Mouse (Mus musculus): ENCODE data around the gene Igdcc4. TPM values are rescaled to one million over a fixed set of nuclear protein-coding genes. Genes with fewer than 3 reads are reported as not detected.

Gene Igdcc4
- polyA plus RNA-seq, 1 experiment from 2014 or later, result 12.4 TPM

DNA sequence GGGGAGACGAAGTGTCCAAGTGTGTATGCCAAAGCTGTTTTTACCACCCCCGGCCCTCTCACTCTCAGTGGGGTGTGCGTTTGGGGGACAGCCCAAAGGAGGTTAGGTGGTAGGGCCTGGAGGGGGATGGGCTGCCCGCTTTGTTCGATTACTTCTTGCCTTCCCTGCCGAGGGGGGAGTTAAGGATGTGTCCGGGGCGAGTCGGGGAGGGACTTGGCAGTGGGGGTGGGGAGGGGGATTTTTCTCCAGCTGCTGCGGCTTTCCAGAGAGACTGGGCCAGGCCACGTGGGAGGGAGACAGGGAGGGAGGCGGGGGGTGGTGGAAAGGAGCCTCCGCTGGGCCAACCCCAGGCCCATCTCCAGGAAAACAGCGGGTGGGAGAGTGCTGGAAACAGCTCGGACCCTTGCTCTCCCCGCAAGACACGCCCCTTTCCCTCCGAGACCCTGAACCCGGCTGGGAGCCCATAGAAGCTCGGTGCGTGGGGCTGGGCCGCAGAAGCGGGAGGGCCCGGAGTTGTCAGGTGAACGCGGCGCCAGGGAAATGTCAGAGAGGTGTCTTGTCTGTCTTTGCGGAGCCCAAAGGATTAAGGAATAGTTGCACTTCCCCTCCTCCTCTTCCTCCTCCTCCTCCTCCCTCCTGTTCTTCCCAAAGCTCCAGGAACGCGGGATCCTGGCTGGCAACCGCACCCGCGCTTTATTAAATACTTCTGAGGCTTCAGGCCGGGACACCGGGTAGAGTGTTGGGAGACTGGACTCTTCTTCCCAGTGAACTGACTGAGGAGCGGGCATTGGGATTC lies 1.3 kb downstream of the Igdcc4 start:
- ATAC-seq (replicated peaks; ENCODE audit: insufficient number of reproducible peaks, low FRiP score, low TSS enrichment, low read depth) (peak; percentile 60), DNase-seq (ENCODE audit: low spot score) (peak; percentile 84)
- peak overlapping the region; percentile 85 for H3K9ac ChIP-seq (replicated peaks; ENCODE audit: low read length)
- H3K4me1 ChIP-seq (ENCODE audit: control insufficient read depth, insufficient read depth, low read length), result no peaks in the 10 kb centered on the region
- H3K9me3 ChIP-seq (replicated peaks; ENCODE audit: control insufficient read depth, low read length), result no peaks in the 10 kb centered on the region
- H3K27me3 ChIP-seq (ENCODE audit: control insufficient read depth, insufficient read depth, low read length), result no peaks in the 10 kb centered on the region
- WGBS, result under 1% methylated on average over 35 of the region's 36 CpGs
- H3K4me3 ChIP-seq (ENCODE audit: low read depth, low read length), result peak overlapping the region; percentile 79
- peak overlapping the region; percentile 100 for H3K4me2 ChIP-seq (ENCODE audit: low read depth, low read length)
- peak overlapping the region; percentile 67 for H3K27ac ChIP-seq (replicated peaks; ENCODE audit: low read depth, low read length)
- no peaks in the 10 kb centered on the region for H3K36me3 ChIP-seq (replicated peaks; ENCODE audit: control insufficient read depth, insufficient read depth, low read depth, low read length)

DNA sequence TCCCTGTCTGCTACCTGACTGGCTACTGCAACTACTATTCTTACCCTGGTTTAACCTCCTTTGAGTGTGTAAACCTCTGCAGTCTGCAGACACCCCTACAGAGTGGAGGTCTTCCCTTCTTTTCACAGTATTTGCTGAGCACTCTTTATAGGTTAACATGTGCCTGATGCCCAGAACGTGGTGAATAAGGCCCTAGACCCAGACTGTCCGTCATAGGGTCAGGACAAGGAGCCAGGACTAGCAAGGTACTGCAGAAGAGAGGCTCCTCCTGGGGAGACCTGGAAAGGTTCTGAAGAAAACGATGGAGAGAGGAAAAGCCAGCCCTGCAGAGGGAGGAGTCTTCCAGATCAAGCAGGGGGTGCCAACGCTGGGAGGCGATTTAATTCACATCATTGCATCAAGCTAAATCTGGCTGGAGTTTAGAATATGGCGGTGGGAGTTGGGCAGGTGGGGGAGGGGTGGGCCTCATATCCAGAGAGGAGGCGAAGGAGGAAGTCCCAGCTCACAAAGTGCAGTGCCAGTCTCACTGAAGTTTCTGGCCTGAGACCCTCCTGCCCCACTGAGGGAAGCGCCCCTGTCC lies 2.0 kb downstream of the Igdcc4 start:
- Histone ChIP-seq H3K4me3 (ENCODE audit: low read depth, low read length) (peak overlapping the region; percentile 79), H3K27ac (replicated peaks; ENCODE audit: low read depth, low read length) (no peak overlapping the region; the same call in 1 of the 2 replicates), H3K4me2 (ENCODE audit: low read depth, low read length) (peak overlapping the region; percentile 100), H3K36me3 (replicated peaks; ENCODE audit: control insufficient read depth, insufficient read depth, low read depth, low read length) (no peaks in the 10 kb centered on the region), H3K4me1 (ENCODE audit: control insufficient read depth, insufficient read depth, low read length) (no peaks in the 10 kb centered on the region), H3K9me3 (replicated peaks; ENCODE audit: control insufficient read depth, low read length) (no peaks in the 10 kb centered on the region), H3K27me3 (ENCODE audit: control insufficient read depth, insufficient read depth, low read length) (no peaks in the 10 kb centered on the region), H3K9ac (replicated peaks; ENCODE audit: low read length) (peak overlapping the region; percentile 85)
- WGBS, result 34% methylated on average over 8 of the region's 8 CpGs
- DNase-seq (ENCODE audit: low spot score), result peak; percentile 12
- ATAC-seq (replicated peaks; ENCODE audit: insufficient number of reproducible peaks, low FRiP score, low TSS enrichment, low read depth), result no peak

- H3K4me3 ChIP-seq (ENCODE audit: low read depth, low read length), result no peak overlapping the region
- H3K4me1 ChIP-seq (ENCODE audit: control insufficient read depth, insufficient read depth, low read length), result peaks cover 5% of the 10 kb centered on the region
- no peaks in the 10 kb centered on the region for H3K36me3 ChIP-seq (replicated peaks; ENCODE audit: control insufficient read depth, insufficient read depth, low read depth, low read length)
- no peak for ATAC-seq (replicated peaks; ENCODE audit: insufficient number of reproducible peaks, low FRiP score, low TSS enrichment, low read depth)
- H3K9ac ChIP-seq (replicated peaks; ENCODE audit: low read length), result no peak overlapping the region
- no peaks in the 10 kb centered on the region for H3K27me3 ChIP-seq (ENCODE audit: control insufficient read depth, insufficient read depth, low read length)
- H3K27ac ChIP-seq (replicated peaks; ENCODE audit: low read depth, low read length), result no peak overlapping the region
- no peak overlapping the region for H3K4me2 ChIP-seq (ENCODE audit: low read depth, low read length)
- H3K9me3 ChIP-seq (replicated peaks; ENCODE audit: control insufficient read depth, low read length), result no peaks in the 10 kb centered on the region
- WGBS, result 87% methylated on average over 4 of the region's 4 CpGs
- no peak for DNase-seq (ENCODE audit: low spot score)
These were observed 5.5 kb downstream of the Igdcc4 start for GRCm38 (mm10) chr9:65106821-65107220.

GRCm38 (mm10) chr9:65107893-65108292 lies 6.6 kb downstream of the Igdcc4 start:
- no peak overlapping the region for H3K9ac ChIP-seq (replicated peaks; ENCODE audit: low read length)
- WGBS, result 93% methylated on average over 1 of the region's 1 CpGs
- no peaks in the 10 kb centered on the region for H3K9me3 ChIP-seq (replicated peaks; ENCODE audit: control insufficient read depth, low read length)
- H3K27me3 ChIP-seq (ENCODE audit: control insufficient read depth, insufficient read depth, low read length), result no peaks in the 10 kb centered on the region
- H3K36me3 ChIP-seq (replicated peaks; ENCODE audit: control insufficient read depth, insufficient read depth, low read depth, low read length), result no peaks in the 10 kb centered on the region
- H3K27ac ChIP-seq (replicated peaks; ENCODE audit: low read depth, low read length), result no peak overlapping the region
- H3K4me3 ChIP-seq (ENCODE audit: low read depth, low read length), result no peak overlapping the region
- no peak for ATAC-seq (replicated peaks; ENCODE audit: insufficient number of reproducible peaks, low FRiP score, low TSS enrichment, low read depth)
- peaks cover 5% of the 10 kb centered on the region for H3K4me1 ChIP-seq (ENCODE audit: control insufficient read depth, insufficient read depth, low read length)
- H3K4me2 ChIP-seq (ENCODE audit: low read depth, low read length), result no peak overlapping the region
- DNase-seq (ENCODE audit: low spot score), result no peak

- Histone ChIP-seq H3K27ac (replicated peaks; ENCODE audit: low read depth, low read length) (peak overlapping the region; percentile 67), H3K4me1 (ENCODE audit: control insufficient read depth, insufficient read depth, low read length) (peaks cover 5% of the 10 kb centered on the region), H3K4me3 (ENCODE audit: low read depth, low read length) (no peak overlapping the region; the same call in 1 of the 2 replicates), H3K36me3 (replicated peaks; ENCODE audit: control insufficient read depth, insufficient read depth, low read depth, low read length) (no peaks in the 10 kb centered on the region), H3K4me2 (ENCODE audit: low read depth, low read length) (peak overlapping the region; percentile 37), H3K27me3 (ENCODE audit: control insufficient read depth, insufficient read depth, low read length) (no peaks in the 10 kb centered on the region), H3K9me3 (replicated peaks; ENCODE audit: control insufficient read depth, low read length) (no peaks in the 10 kb centered on the region), H3K9ac (replicated peaks; ENCODE audit: low read length) (peak overlapping the region; percentile 60)
- ATAC-seq (replicated peaks; ENCODE audit: insufficient number of reproducible peaks, low FRiP score, low TSS enrichment, low read depth), result peak; percentile 74; the same call in 1 of the 2 replicates
- 10% methylated on average over 24 of the region's 24 CpGs for WGBS
- peak; percentile 54 for DNase-seq (ENCODE audit: low spot score)
These were observed 8.1 kb downstream of the Igdcc4 start for GRCm38 (mm10) chr9:65109132-65110072.

GRCm38 (mm10) chr9:65111698-65112097 lies 10.4 kb downstream of the Igdcc4 start:
- Histone ChIP-seq H3K36me3 (replicated peaks; ENCODE audit: control insufficient read depth, insufficient read depth, low read depth, low read length) (no peaks in the 10 kb centered on the region), H3K4me3 (ENCODE audit: low read depth, low read length) (no peak overlapping the region), H3K4me2 (ENCODE audit: low read depth, low read length) (no peak overlapping the region), H3K27me3 (ENCODE audit: control insufficient read depth, insufficient read depth, low read length) (no peaks in the 10 kb centered on the region), H3K4me1 (ENCODE audit: control insufficient read depth, insufficient read depth, low read length) (peaks cover 5% of the 10 kb centered on the region), H3K9me3 (replicated peaks; ENCODE audit: control insufficient read depth, low read length) (no peaks in the 10 kb centered on the region), H3K27ac (replicated peaks; ENCODE audit: low read depth, low read length) (no peak overlapping the region), H3K9ac (replicated peaks; ENCODE audit: low read length) (no peak overlapping the region)
- DNase-seq (ENCODE audit: low spot score) (no peak), ATAC-seq (replicated peaks; ENCODE audit: insufficient number of reproducible peaks, low FRiP score, low TSS enrichment, low read depth) (no peak)
- 87% methylated on average over 5 of the region's 5 CpGs for WGBS

DNA sequence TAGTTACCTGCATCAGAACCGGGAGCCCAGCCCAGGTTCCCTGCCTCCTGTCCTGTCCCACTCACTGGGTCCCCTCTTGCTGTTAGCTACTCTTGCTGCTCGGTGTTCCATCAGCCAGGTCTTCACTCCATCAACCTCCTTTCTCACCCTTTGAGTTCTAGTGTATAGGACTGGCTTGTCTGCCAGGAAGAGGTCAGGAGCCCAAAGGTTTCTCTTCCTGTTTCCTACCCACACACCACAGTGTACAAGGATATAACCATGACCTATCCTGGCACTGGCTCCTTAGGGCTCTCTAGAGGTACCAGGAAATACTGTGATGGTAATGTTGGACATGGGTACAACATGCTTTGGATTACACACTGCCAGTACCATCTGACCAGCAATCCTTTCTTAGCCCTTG lies 12.4 kb downstream of the Igdcc4 start:
- H3K36me3 ChIP-seq (replicated peaks; ENCODE audit: control insufficient read depth, insufficient read depth, low read depth, low read length), result no peaks in the 10 kb centered on the region
- no peaks in the 10 kb centered on the region for H3K27me3 ChIP-seq (ENCODE audit: control insufficient read depth, insufficient read depth, low read length)
- ATAC-seq (replicated peaks; ENCODE audit: insufficient number of reproducible peaks, low FRiP score, low TSS enrichment, low read depth) (no peak), DNase-seq (ENCODE audit: low spot score) (no peak)
- H3K27ac ChIP-seq (replicated peaks; ENCODE audit: low read depth, low read length), result no peak overlapping the region
- H3K4me2 ChIP-seq (ENCODE audit: low read depth, low read length), result no peak overlapping the region
- no peak overlapping the region for H3K9ac ChIP-seq (replicated peaks; ENCODE audit: low read length)
- 79% methylated on average over 2 of the region's 2 CpGs for WGBS
- no peak overlapping the region for H3K4me3 ChIP-seq (ENCODE audit: low read depth, low read length)
- no peaks in the 10 kb centered on the region for H3K9me3 ChIP-seq (replicated peaks; ENCODE audit: control insufficient read depth, low read length)
- H3K4me1 ChIP-seq (ENCODE audit: control insufficient read depth, insufficient read depth, low read length), result peaks cover 5% of the 10 kb centered on the region

Measured in embryonic facial prominence, embryonic 11.5 days (tissue).